In genomic region chr1:87574353-87574752, GRCm38 (mm10) we compare ENCODE assay signal across 10 mouse cellular contexts. TPM values are rescaled to one million over a fixed set of nuclear protein-coding genes. Genes with fewer than 3 reads are reported as not detected.
DNase-seq lines count a peak whose midpoint lies in the region; ATAC-seq and TF ChIP-seq lines count a peak whose summit lies in the region.
"Had no signal": no experiment of that assay in that cellular context is flagged by ENCODE, and none has a peak within 500 bp of the region (broad histone marks: within the 10 kb centered on the region; RNA-seq: fewer than 3 reads in every experiment).

No protein-coding gene starts in this region.

- 27% methylated on average over 6 of the region's 6 CpGs for WGBS in forebrain, embryonic 13.5 days
- 82% methylated on average over 6 of the region's 6 CpGs for WGBS in forebrain, embryonic 10.5 days
- 59% methylated on average over 6 of the region's 6 CpGs for WGBS in midbrain, embryonic 12.5 days
- WGBS in midbrain, embryonic 11.5 days, result 70% methylated on average over 6 of the region's 6 CpGs
- WGBS in liver, postnatal 0 days (ENCODE audit: insufficient replicate concordance), result 54% methylated on average over 6 of the region's 6 CpGs
- WGBS in stomach, postnatal 0 days, result 24% methylated on average over 6 of the region's 6 CpGs

- H3K36me3 ChIP-seq in forebrain, embryonic 13.5 days (ENCODE audit: poor library complexity, severe bottlenecking), result no peaks in the 10 kb centered on the region
- H3K36me3 ChIP-seq in forebrain, embryonic 10.5 days (replicated peaks), result no peaks in the 10 kb centered on the region
- H3K36me3 ChIP-seq in midbrain, embryonic 12.5 days, result no peaks in the 10 kb centered on the region
- no peaks in the 10 kb centered on the region for H3K36me3 ChIP-seq in midbrain, embryonic 11.5 days (ENCODE audit: control insufficient read depth, insufficient read depth, low read length)
- H3K36me3 ChIP-seq in liver, postnatal 0 days (replicated peaks; ENCODE audit: insufficient read depth, low read length), result no peaks in the 10 kb centered on the region
- H3K36me3 ChIP-seq in stomach, postnatal 0 days (ENCODE audit: control insufficient read depth, insufficient read depth, low read length), result no peaks in the 10 kb centered on the region
- H3K36me3 ChIP-seq: limb, embryonic 10.5 days had no signal

- peak; percentile 92 for ATAC-seq in forebrain, embryonic 13.5 days
- peak; percentile 77 for ATAC-seq in midbrain, embryonic 12.5 days (ENCODE audit: low FRiP score, low read depth)
- no peak for ATAC-seq in midbrain, embryonic 11.5 days (ENCODE audit: low FRiP score)
- peak; percentile 43 for ATAC-seq in liver, postnatal 0 days
- ATAC-seq in stomach, postnatal 0 days (ENCODE audit: low FRiP score, low TSS enrichment), result peak; percentile 32
- ATAC-seq: activated CD4-positive, CD25-positive, alpha-beta regulatory T cell, adult 4 months had no signal

- no peak for TF ChIP-seq CTCF in liver, postnatal 0 days (IDR thresholded peaks at IDR 0.05; ENCODE audit: low read depth)
- TF ChIP-seq CTCF in stomach, postnatal 0 days (IDR thresholded peaks at IDR 0.05; ENCODE audit: low read depth), result no peak

- no peak for TF ChIP-seq EP300 in liver, postnatal 0 days (IDR thresholded peaks at IDR 0.05; ENCODE audit: low read depth)
- no peak for TF ChIP-seq EP300 in stomach, postnatal 0 days (optimal IDR thresholded peaks at IDR 0.05)

- H3K27me3 ChIP-seq in forebrain, embryonic 13.5 days, result no peaks in the 10 kb centered on the region
- peaks cover 4% of the 10 kb centered on the region; the same call in 1 of the 2 replicates for H3K27me3 ChIP-seq in forebrain, embryonic 10.5 days (ENCODE audit: poor library complexity, severe bottlenecking)
- no peaks in the 10 kb centered on the region for H3K27me3 ChIP-seq in midbrain, embryonic 12.5 days
- H3K27me3 ChIP-seq in midbrain, embryonic 11.5 days (ENCODE audit: control insufficient read depth, insufficient read depth, low read length), result no peaks in the 10 kb centered on the region
- H3K27me3 ChIP-seq in liver, postnatal 0 days (ENCODE audit: insufficient read depth, low read length), result no peaks in the 10 kb centered on the region
- H3K27me3 ChIP-seq in stomach, postnatal 0 days (ENCODE audit: control insufficient read depth, insufficient read depth, low read length), result no peaks in the 10 kb centered on the region

- no peaks in the 10 kb centered on the region for H3K9me3 ChIP-seq in forebrain, embryonic 13.5 days (replicated peaks)
- no peaks in the 10 kb centered on the region for H3K9me3 ChIP-seq in forebrain, embryonic 10.5 days
- no peaks in the 10 kb centered on the region for H3K9me3 ChIP-seq in midbrain, embryonic 12.5 days
- H3K9me3 ChIP-seq in midbrain, embryonic 11.5 days (ENCODE audit: control insufficient read depth, low read length), result no peaks in the 10 kb centered on the region
- no peaks in the 10 kb centered on the region for H3K9me3 ChIP-seq in liver, postnatal 0 days (ENCODE audit: low read length)
- no peaks in the 10 kb centered on the region for H3K9me3 ChIP-seq in stomach, postnatal 0 days (ENCODE audit: control insufficient read depth, low read length)
- H3K9me3 ChIP-seq: limb, embryonic 10.5 days had no signal

- no peak overlapping the region for H3K9ac ChIP-seq in forebrain, embryonic 13.5 days
- H3K9ac ChIP-seq in midbrain, embryonic 12.5 days (replicated peaks), result no peak overlapping the region
- no peak overlapping the region for H3K9ac ChIP-seq in midbrain, embryonic 11.5 days (ENCODE audit: low read length)
- no peak overlapping the region; the same call in 1 of the 2 replicates for H3K9ac ChIP-seq in liver, postnatal 0 days (replicated peaks)
- 0 out of 2 replicates have a peak overlapping the region, but pooled peaks have one; percentile 14 for H3K9ac ChIP-seq in stomach, postnatal 0 days (ENCODE audit: low read length)

- H3K4me1 ChIP-seq in forebrain, embryonic 13.5 days, result peaks cover 18% of the 10 kb centered on the region
- no peaks in the 10 kb centered on the region for H3K4me1 ChIP-seq in forebrain, embryonic 10.5 days
- peaks cover 8% of the 10 kb centered on the region for H3K4me1 ChIP-seq in midbrain, embryonic 12.5 days
- H3K4me1 ChIP-seq in midbrain, embryonic 11.5 days (ENCODE audit: control insufficient read depth, insufficient read depth, low read length), result no peaks in the 10 kb centered on the region
- peaks cover 5% of the 10 kb centered on the region; the same call in 1 of the 2 replicates for H3K4me1 ChIP-seq in liver, postnatal 0 days (ENCODE audit: insufficient read depth)
- 0 out of 2 replicates have a peak, but pooled peaks cover 2% of the 10 kb centered on the region for H3K4me1 ChIP-seq in stomach, postnatal 0 days (replicated peaks; ENCODE audit: control insufficient read depth, insufficient read depth)

- no peak for DNase-seq in forebrain, embryonic 10.5 days (ENCODE audit: extremely low spot score, low spot score)
- no peak for DNase-seq in midbrain, embryonic 11.5 days (ENCODE audit: low spot score, missing footprints)
- DNase-seq in liver, postnatal 0 days, result no peak
- peak; percentile 33 for DNase-seq in stomach, postnatal 0 days (ENCODE audit: low spot score)
- DNase-seq in spleen, postnatal 10 days (ENCODE audit: low spot score in 2 of 2), result no peak
- DNase-seq in thymus, adult 18-20 months, result no peak

- peak overlapping the region; percentile 46; the same call in 1 of the 2 replicates for H3K27ac ChIP-seq in forebrain, embryonic 13.5 days
- no peak overlapping the region for H3K27ac ChIP-seq in forebrain, embryonic 10.5 days
- H3K27ac ChIP-seq in midbrain, embryonic 12.5 days (replicated peaks), result no peak overlapping the region
- H3K27ac ChIP-seq in midbrain, embryonic 11.5 days (ENCODE audit: low read depth, low read length), result no peak overlapping the region
- H3K27ac ChIP-seq in liver, postnatal 0 days (ENCODE audit: low read depth), result peak overlapping the region; percentile 96
- peak overlapping the region; percentile 84 for H3K27ac ChIP-seq in stomach, postnatal 0 days (replicated peaks)
- H3K27ac ChIP-seq: limb, embryonic 10.5 days had no signal

- no peak overlapping the region for H3K4me3 ChIP-seq in forebrain, embryonic 13.5 days
- H3K4me3 ChIP-seq in forebrain, embryonic 10.5 days, result no peak overlapping the region
- H3K4me3 ChIP-seq in midbrain, embryonic 12.5 days, result no peak overlapping the region
- H3K4me3 ChIP-seq in midbrain, embryonic 11.5 days (ENCODE audit: low read depth, low read length), result no peak overlapping the region
- H3K4me3 ChIP-seq in liver, postnatal 0 days (ENCODE audit: low read depth, low read length), result no peak overlapping the region
- no peak overlapping the region for H3K4me3 ChIP-seq in stomach, postnatal 0 days (ENCODE audit: low read depth, low read length)
- H3K4me3 ChIP-seq: limb, embryonic 10.5 days had no signal

- H3K4me2 ChIP-seq in forebrain, embryonic 13.5 days, result no peak overlapping the region
- no peak overlapping the region for H3K4me2 ChIP-seq in midbrain, embryonic 12.5 days (replicated peaks)
- H3K4me2 ChIP-seq in midbrain, embryonic 11.5 days, result no peak overlapping the region
- peak overlapping the region; percentile 52 for H3K4me2 ChIP-seq in liver, postnatal 0 days (ENCODE audit: low read depth, low read length)
- H3K4me2 ChIP-seq in stomach, postnatal 0 days (replicated peaks; ENCODE audit: low read depth), result peak overlapping the region; percentile 38; the same call in 1 of the 2 replicates

RNA-seq across cellular contexts. Expression of gene Ngef, which starts 0.7 kb away (rescaled TPM):
- polyA plus RNA-seq in forebrain, embryonic 13.5 days (2015; fragmentation: Nextera tagmentation; extraction: Ambion mirVana), result 3.1 and 5.4 TPM in 2 replicates
- polyA plus RNA-seq in forebrain, embryonic 10.5 days (2016; fragmentation: Nextera tagmentation; extraction: Ambion mirVana), result 3.6 and 4.7 TPM in 2 replicates
- polyA plus RNA-seq in midbrain, embryonic 12.5 days (2016; fragmentation: Nextera tagmentation; extraction: Ambion mirVana), result 4.0 and 5.5 TPM in 2 replicates
- 3.0 and 3.9 TPM in 2 replicates for polyA plus RNA-seq in midbrain, embryonic 11.5 days (2014; fragmentation: Nextera tagmentation; extraction: Ambion mirVana)
- polyA plus RNA-seq in liver, postnatal 0 days (2015; fragmentation: Nextera tagmentation; extraction: Ambion mirVana), result 5.6 and 7.9 TPM in 2 replicates
- polyA plus RNA-seq in stomach, postnatal 0 days (2015; fragmentation: Nextera tagmentation; extraction: Ambion mirVana), result 8.7 and 10.5 TPM in 2 replicates
- polyA plus RNA-seq: activated CD4-positive, CD25-positive, alpha-beta regulatory T cell, adult 4 months had no signal

RNA-seq across cellular contexts. Expression of gene Inpp5d, which starts 45.8 kb away (rescaled TPM):
- polyA plus RNA-seq in forebrain, embryonic 13.5 days (2015; fragmentation: Nextera tagmentation; extraction: Ambion mirVana), result 3.2 and 3.5 TPM in 2 replicates
- 2.8 and 4.1 TPM in 2 replicates for polyA plus RNA-seq in forebrain, embryonic 10.5 days (2016; fragmentation: Nextera tagmentation; extraction: Ambion mirVana)
- 2.9 and 3.0 TPM in 2 replicates for polyA plus RNA-seq in midbrain, embryonic 12.5 days (2016; fragmentation: Nextera tagmentation; extraction: Ambion mirVana)
- polyA plus RNA-seq in midbrain, embryonic 11.5 days (2014; fragmentation: Nextera tagmentation; extraction: Ambion mirVana), result 2.8 and 4.8 TPM in 2 replicates
- 11.3 and 13.3 TPM in 2 replicates for polyA plus RNA-seq in liver, postnatal 0 days (2015; fragmentation: Nextera tagmentation; extraction: Ambion mirVana)
- 2.6 and 2.8 TPM in 2 replicates for polyA plus RNA-seq in stomach, postnatal 0 days (2015; fragmentation: Nextera tagmentation; extraction: Ambion mirVana)

Comparison
In these comparisons a context has a peak if more than half of its experiments do, and no peak if none do; other contexts are left out.
1. H3K27ac ChIP-seq: peak in forebrain, embryonic 13.5 days (single experiment), liver, postnatal 0 days (single experiment) and stomach, postnatal 0 days (single experiment); none in forebrain, embryonic 10.5 days (single experiment), midbrain, embryonic 12.5 days (single experiment) and midbrain, embryonic 11.5 days (single experiment).
2. H3K4me2 ChIP-seq: peak in liver, postnatal 0 days (single experiment) and stomach, postnatal 0 days (single experiment); none in forebrain, embryonic 13.5 days (single experiment), midbrain, embryonic 12.5 days (single experiment) and midbrain, embryonic 11.5 days (single experiment).